10 mouse cellular contexts compared by ENCODE assay signal in genomic region chr13:78809656-78810055, GRCm38 (mm10).
A peak's percentile ranks its signal among the peaks of the same experiment; 100 is the strongest.
DNase-seq lines count a peak whose midpoint lies in the region; ATAC-seq and TF ChIP-seq lines count a peak whose summit lies in the region.
"Had no signal": no experiment of that assay in that cellular context is flagged by ENCODE, and none has a peak within 500 bp of the region (broad histone marks: within the 10 kb centered on the region; RNA-seq: fewer than 3 reads in every experiment).

No protein-coding gene starts in this region.

- no peak for TF ChIP-seq CTCF in Patski (IDR thresholded peaks at IDR 0.05)

- DNase-seq in kidney, adult 9 months: no peak
- peak; percentile 10 for DNase-seq in Patski (ENCODE audit: low read depth, low spot score)
- peak; percentile 20 for DNase-seq in adrenal gland, postnatal 25 days
- peak; percentile 6 to 23 for DNase-seq in lung, postnatal 4 days
- DNase-seq in urinary bladder, postnatal 4 days (ENCODE audit: low spot score in 2 of 2): no peak
- no peak for DNase-seq in right cerebral cortex, postnatal 10 days (ENCODE audit: low spot score in 2 of 2)

- no peak overlapping the region for H3K4me2 ChIP-seq in kidney, embryonic 15.5 days
- H3K4me2 ChIP-seq: embryonic facial prominence, embryonic 13.5 days; limb, embryonic 13.5 days; stomach, embryonic 15.5 days had no signal

- WGBS in kidney, embryonic 15.5 days: 39% methylated on average over 2 of the region's 2 CpGs

- POLR2A ChIA-PET in Patski (lab: Charles Lee): no interaction called here

- no peaks in the 10 kb centered on the region for H3K27me3 ChIP-seq in kidney, embryonic 15.5 days
- no peaks in the 10 kb centered on the region for H3K27me3 ChIP-seq in Patski
- H3K27me3 ChIP-seq: embryonic facial prominence, embryonic 13.5 days; limb, embryonic 13.5 days; stomach, embryonic 15.5 days had no signal

- CTCF ChIA-PET in Patski (lab: Charles Lee): interaction anchor here (1.1 kb wide), 1 partner anchor 15 kb away, joined by 3 read pairs; no protein-coding TSS in a partner anchor

- H3K4me1 ChIP-seq in kidney, embryonic 15.5 days: no peaks in the 10 kb centered on the region
- H3K4me1 ChIP-seq: embryonic facial prominence, embryonic 13.5 days; limb, embryonic 13.5 days; stomach, embryonic 15.5 days had no signal

- peak; percentile 58; the same call in 1 of the 2 replicates for ATAC-seq in kidney, embryonic 15.5 days (replicated peaks; ENCODE audit: low FRiP score)
- ATAC-seq in Patski: peak; percentile 65

- H3K36me3 ChIP-seq in kidney, embryonic 15.5 days: no peaks in the 10 kb centered on the region
- H3K36me3 ChIP-seq: embryonic facial prominence, embryonic 13.5 days; limb, embryonic 13.5 days; stomach, embryonic 15.5 days had no signal

- no peak overlapping the region for H3K9ac ChIP-seq in kidney, embryonic 15.5 days
- H3K9ac ChIP-seq: embryonic facial prominence, embryonic 13.5 days; limb, embryonic 13.5 days; stomach, embryonic 15.5 days had no signal

- H3K27ac ChIP-seq in kidney, embryonic 15.5 days: no peak overlapping the region
- H3K27ac ChIP-seq: embryonic facial prominence, embryonic 13.5 days; limb, embryonic 13.5 days; stomach, embryonic 15.5 days had no signal

- H3K4me3 ChIP-seq in kidney, embryonic 15.5 days (replicated peaks): no peak overlapping the region
- H3K4me3 ChIP-seq: embryonic facial prominence, embryonic 13.5 days; limb, embryonic 13.5 days; stomach, embryonic 15.5 days had no signal

- in situ Hi-C loops in Patski (cut with MboI; ENCODE audit: low pct_unique_long_range_greater_than_20kb): no loop called here

- H3K9me3 ChIP-seq in kidney, embryonic 15.5 days (replicated peaks): no peaks in the 10 kb centered on the region
- H3K9me3 ChIP-seq: embryonic facial prominence, embryonic 13.5 days; limb, embryonic 13.5 days; stomach, embryonic 15.5 days had no signal

Comparison
In these comparisons a context has a peak if more than half of its experiments do, and no peak if none do; other contexts are left out.
1. DNase-seq: peak in Patski (single experiment), adrenal gland, postnatal 25 days (single experiment) and lung, postnatal 4 days (2 of 2); none in kidney, adult 9 months (single experiment), urinary bladder, postnatal 4 days (0 of 2) and right cerebral cortex, postnatal 10 days (0 of 2).